Comparison of ENCODE assay signal across 30 mouse cellular contexts in the genomic region with DNA sequence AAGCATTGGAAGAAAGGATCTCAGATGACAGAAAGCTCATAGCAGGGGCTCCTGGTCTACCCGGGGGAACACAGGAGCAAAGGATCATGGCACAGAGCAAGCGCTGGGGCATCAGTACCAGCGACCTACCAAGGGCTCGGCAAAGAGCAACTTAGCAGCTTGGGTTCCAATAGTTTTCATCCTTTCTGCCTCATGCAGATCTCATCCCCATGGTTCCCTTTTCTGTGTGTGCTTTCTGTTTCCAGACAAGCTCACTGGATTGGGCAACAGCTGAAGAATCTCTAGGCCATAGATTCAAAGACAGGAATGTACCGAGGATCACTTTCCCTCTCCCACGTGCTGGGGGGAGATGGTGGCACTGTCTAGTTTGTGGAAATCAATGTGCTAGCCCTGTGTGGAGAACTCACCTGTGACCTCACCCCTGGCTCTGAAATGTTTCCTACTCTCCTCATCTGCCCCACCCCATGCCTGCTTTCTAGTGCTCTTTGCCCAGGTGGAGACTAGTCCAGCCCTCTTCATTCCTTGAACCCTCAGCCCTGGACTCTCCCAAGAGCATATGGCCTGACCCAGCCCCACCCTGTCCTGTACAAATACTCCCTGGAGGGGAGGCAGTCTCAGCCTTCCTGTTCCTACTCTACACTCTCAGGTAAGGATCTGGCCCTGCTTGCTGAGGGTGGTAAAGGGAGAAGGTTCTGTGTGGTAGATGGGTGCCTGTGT. TPM values are rescaled to one million over a fixed set of nuclear protein-coding genes. Genes with fewer than 3 reads are reported as not detected.
DNase-seq lines count a peak whose midpoint lies in the region; ATAC-seq and TF ChIP-seq lines count a peak whose summit lies in the region.
"Had no signal": no experiment of that assay in that cellular context is flagged by ENCODE, and none has a peak within 500 bp of the region (broad histone marks: within the 10 kb centered on the region; RNA-seq: fewer than 3 reads in every experiment).

Gene Phgr1, plus strand, starts transcription at position 612 of the 717 bp plus-strand sequence.

- peak; percentile 84; the same call in 1 of the 2 replicates for TF ChIP-seq POLR2A in small intestine, adult 2 months (IDR thresholded peaks at IDR 0.05; ENCODE audit: low read depth, low read length)

- no peaks in the 10 kb centered on the region for H3K27me3 ChIP-seq in intestine, postnatal 0 days (replicated peaks; ENCODE audit: control insufficient read depth, insufficient read depth, low read length)
- H3K27me3 ChIP-seq in small intestine, adult 2 months (ENCODE audit: control insufficient read depth, insufficient read depth, low read length): no peaks in the 10 kb centered on the region
- no peaks in the 10 kb centered on the region; the same call in 1 of the 2 replicates for H3K27me3 ChIP-seq in limb, embryonic 10.5 days (ENCODE audit: low read depth, poor library complexity, severe bottlenecking)
- no peaks in the 10 kb centered on the region; the same call in 1 of the 2 replicates for H3K27me3 ChIP-seq in hindbrain, embryonic 16.5 days (replicated peaks; ENCODE audit: control insufficient read depth, insufficient read depth, low read length)
- H3K27me3 ChIP-seq: lung, embryonic 15.5 days had no signal

- TF ChIP-seq CTCF in intestine, postnatal 0 days (IDR thresholded peaks at IDR 0.05; ENCODE audit: low read depth): no peak
- no peak for TF ChIP-seq CTCF in small intestine, adult 2 months (IDR thresholded peaks at IDR 0.05; ENCODE audit: extremely low read depth, insufficient read length, insufficient replicate concordance, low read depth, low read length)

- ATAC-seq in intestine, postnatal 0 days: peak; percentile 82
- ATAC-seq in hindbrain, embryonic 16.5 days: no peak
- ATAC-seq: forebrain, postnatal 0 days; midbrain, embryonic 16.5 days had no signal

- peak within 1 kb of the TSS; percentile 37 for H3K4me2 ChIP-seq in intestine, postnatal 0 days (replicated peaks; ENCODE audit: low read depth)
- H3K4me2 ChIP-seq in hindbrain, embryonic 16.5 days (ENCODE audit: low read length): no peak within 1 kb of the TSS
- H3K4me2 ChIP-seq: lung, embryonic 15.5 days had no signal

- no peaks in the 10 kb centered on the region for H3K9me3 ChIP-seq in intestine, postnatal 0 days (ENCODE audit: control insufficient read depth)
- H3K9me3 ChIP-seq in limb, embryonic 10.5 days (replicated peaks): no peaks in the 10 kb centered on the region
- no peaks in the 10 kb centered on the region for H3K9me3 ChIP-seq in hindbrain, embryonic 16.5 days (ENCODE audit: control insufficient read depth, low read length)
- H3K9me3 ChIP-seq: embryonic facial prominence, embryonic 10.5 days; forebrain, embryonic 10.5 days; lung, embryonic 15.5 days had no signal

- H3K4me1 ChIP-seq in intestine, postnatal 0 days (replicated peaks; ENCODE audit: control insufficient read depth, insufficient read depth, low read length): peaks cover 11% of the 10 kb centered on the region; the same call in 1 of the 2 replicates
- peaks cover 24% of the 10 kb centered on the region for H3K4me1 ChIP-seq in small intestine, adult 2 months (ENCODE audit: control insufficient read depth, insufficient read depth, insufficient read length, low read length)
- 0 out of 2 replicates have a peak, but pooled peaks cover 2% of the 10 kb centered on the region for H3K4me1 ChIP-seq in limb, embryonic 10.5 days
- H3K4me1 ChIP-seq in hindbrain, embryonic 16.5 days (ENCODE audit: control insufficient read depth, insufficient read depth, low read depth, low read length): peaks cover 6% of the 10 kb centered on the region
- H3K4me1 ChIP-seq: embryonic facial prominence, embryonic 10.5 days; forebrain, embryonic 10.5 days had no signal

- H3K36me3 ChIP-seq in intestine, postnatal 0 days (ENCODE audit: control insufficient read depth, insufficient read depth): no peaks in the 10 kb centered on the region
- peaks cover 12% of the 10 kb centered on the region; the same call in 1 of the 2 replicates for H3K36me3 ChIP-seq in small intestine, adult 2 months (ENCODE audit: control insufficient read depth, insufficient read depth, low read length)
- no peaks in the 10 kb centered on the region for H3K36me3 ChIP-seq in limb, embryonic 10.5 days
- H3K36me3 ChIP-seq in hindbrain, embryonic 16.5 days (ENCODE audit: control insufficient read depth, insufficient read depth, low read length): no peaks in the 10 kb centered on the region
- H3K36me3 ChIP-seq: embryonic facial prominence, embryonic 10.5 days; forebrain, embryonic 10.5 days; lung, embryonic 15.5 days had no signal

- whole genome bisulfite sequencing in intestine, postnatal 0 days: 58% methylated on average over 6 of the region's 6 CpGs
- 38% methylated on average over 6 of the region's 6 CpGs for WGBS in small intestine, adult 2 months
- WGBS in limb, embryonic 10.5 days: 82% methylated on average over 6 of the region's 6 CpGs
- 87% methylated on average over 6 of the region's 6 CpGs for WGBS in hindbrain, embryonic 16.5 days

- peak within 1 kb of the TSS; percentile 50 for H3K27ac ChIP-seq in intestine, postnatal 0 days (ENCODE audit: low read depth, low read length)
- H3K27ac ChIP-seq in small intestine, adult 2 months (ENCODE audit: insufficient read depth, low read depth, low read length): peak within 1 kb of the TSS; percentile 98
- H3K27ac ChIP-seq in limb, embryonic 10.5 days: no peak within 1 kb of the TSS
- H3K27ac ChIP-seq in hindbrain, embryonic 16.5 days (ENCODE audit: low read depth, low read length): no peak within 1 kb of the TSS
- H3K27ac ChIP-seq: embryonic facial prominence, embryonic 10.5 days; forebrain, embryonic 10.5 days; liver, embryonic 14.5 days; lung, embryonic 15.5 days had no signal

- H3K9ac ChIP-seq in intestine, postnatal 0 days (ENCODE audit: low read depth, low read length): no peak within 1 kb of the TSS
- H3K9ac ChIP-seq in hindbrain, embryonic 16.5 days (ENCODE audit: low read depth, low read length): no peak within 1 kb of the TSS
- H3K9ac ChIP-seq: forebrain, postnatal 0 days; liver, embryonic 14.5 days; lung, embryonic 15.5 days had no signal

- H3K4me3 ChIP-seq in intestine, postnatal 0 days (ENCODE audit: low read depth, low read length): peak within 1 kb of the TSS; percentile 6; the same call in 1 of the 2 replicates
- H3K4me3 ChIP-seq in small intestine, adult 2 months (ENCODE audit: low read depth, low read length): peak within 1 kb of the TSS; percentile 63
- H3K4me3 ChIP-seq in limb, embryonic 10.5 days: no peak within 1 kb of the TSS
- no peak within 1 kb of the TSS for H3K4me3 ChIP-seq in hindbrain, embryonic 16.5 days (ENCODE audit: low read length)
- H3K4me3 ChIP-seq: embryonic facial prominence, embryonic 10.5 days; forebrain, embryonic 10.5 days; lung, embryonic 15.5 days had no signal

- peak; percentile 68 for DNase-seq in heart, adult 11 months
- no peak for DNase-seq in heart, adult 18-20 months
- DNase-seq in adipocyte (ENCODE audit: low spot score): peak; percentile 18
- DNase-seq in limb, embryonic 10.5 days (ENCODE audit: low spot score): no peak
- DNase-seq in layer of hippocampus, adult 9-11 months: no peak
- DNase-seq: adrenal gland, postnatal 25 days; cerebellum, adult 9-10 months; forebrain, postnatal 0 days; gastrocnemius, postnatal 25 days; kidney, adult 9 months; kidney, postnatal 25 days; right cerebral cortex, adult 18-20 months; right cerebral cortex, postnatal 4 days; thymus, postnatal 25 days had no signal

RNA-seq across cellular contexts. Expression of gene Phgr1, which starts in this region (rescaled TPM):
- total RNA-seq in heart, adult 18-20 months (2021): not detected
- polyA plus RNA-seq in intestine, postnatal 0 days (2015; fragmentation: Nextera tagmentation; extraction: Ambion mirVana): 66.7 and 88.7 TPM in 2 replicates
- 2,253 and 5,176 TPM in 2 replicates for polyA plus RNA-seq in small intestine, adult 2 months (2012; rRNA removed)
- not detected in 2 replicates for polyA plus RNA-seq in limb, embryonic 10.5 days (2016; fragmentation: Nextera tagmentation; extraction: Ambion mirVana)
- polyA plus RNA-seq in hindbrain, embryonic 16.5 days (2015; fragmentation: Nextera tagmentation; extraction: Ambion mirVana): not detected in 2 replicates
- total RNA-seq: adrenal gland, postnatal 25 days; forebrain, postnatal 0 days; gastrocnemius, postnatal 25 days; hematopoietic stem cell, adult 5-6 weeks; layer of hippocampus, adult 8-10 months; left cerebral cortex, postnatal 25 days; megakaryocyte-erythroid progenitor cell, adult 5-6 weeks had no signal
- polyA plus RNA-seq: brain, embryonic 14.5 days; cortical plate, adult 2 months; embryonic facial prominence, embryonic 10.5 days; forebrain, embryonic 10.5 days; forebrain, postnatal 0 days; limb, embryonic 14.5 days; liver, embryonic 14.5 days; lung, embryonic 15.5 days; midbrain, embryonic 16.5 days; neural tube, embryonic 14.5 days had no signal

Comparison
In these comparisons a context has a peak if more than half of its experiments do, and no peak if none do; other contexts are left out.
1. RNA of gene Phgr1 (polyA plus RNA-seq): 2,253 to 5,176 TPM in small intestine, adult 2 months and 66.7 to 88.7 TPM in intestine, postnatal 0 days; not detected in limb, embryonic 10.5 days and not detected in hindbrain, embryonic 16.5 days; every median in the first group is over 10 times any median in the second.
2. RNA of gene Phgr1 (polyA plus RNA-seq): 2,253 to 5,176 TPM in small intestine, adult 2 months; 66.7 to 88.7 TPM in intestine, postnatal 0 days; every median in the first group is over 10 times any median in the second.
3. DNase-seq: peak in heart, adult 11 months (single experiment) and adipocyte (single experiment); none in heart, adult 18-20 months (0 of 2), limb, embryonic 10.5 days (single experiment) and layer of hippocampus, adult 9-11 months (single experiment).
4. H3K27ac ChIP-seq: peak in intestine, postnatal 0 days (single experiment) and small intestine, adult 2 months (single experiment); none in limb, embryonic 10.5 days (single experiment) and hindbrain, embryonic 16.5 days (single experiment).
5. H3K4me3 ChIP-seq: peak in intestine, postnatal 0 days (single experiment) and small intestine, adult 2 months (single experiment); none in limb, embryonic 10.5 days (single experiment) and hindbrain, embryonic 16.5 days (single experiment).